Mouse (Mus musculus) heart, postnatal 0 days (tissue): ENCODE data around the gene Gak. TPM values are rescaled to one million over a fixed set of nuclear protein-coding genes. Genes with fewer than 3 reads are reported as not detected.

Experiments used
- ATAC-seq: fragments of 200-750 bp; cut with Nextera tagmentation; 2 replicates; pipeline ENCODE4 v1.8.0; 2017; ENCODE audit warnings: low read depth, moderate number of reproducible peaks, moderate library complexity; ENCODE audit not compliant: insufficient read depth
- DNase-seq: peaks from one replicate; pipeline ENCODE4 v3.0.0-alpha.2; 2016; ENCODE audit warnings: low spot score
- H3K27ac ChIP-seq: fragments of 300-500 bp; sonication (generic); 2 replicates; pipeline ENCODE4 v1.5.1; 2014; ENCODE audit warnings: low read depth, mild to moderate bottlenecking
- H3K27me3 ChIP-seq: fragments of 300-500 bp; sonication (generic); 2 replicates; pipeline ENCODE4 v1.6.1; 2014; ENCODE audit warnings: low read length, mixed read lengths; ENCODE audit not compliant: control insufficient read depth, insufficient read depth
- H3K36me3 ChIP-seq: fragments of 300-500 bp; sonication (generic); replicated peaks from 2 replicates; pipeline ENCODE4 v1.6.1; 2014; ENCODE audit warnings: low read length, mixed read lengths; ENCODE audit not compliant: control insufficient read depth, insufficient read depth
- H3K4me1 ChIP-seq: fragments of 300-500 bp; sonication (generic); 2 replicates; pipeline ENCODE4 v1.6.1; 2014; ENCODE audit warnings: antibody characterized with exemption; ENCODE audit not compliant: control insufficient read depth, insufficient read depth
- H3K4me2 ChIP-seq: fragments of 300-500 bp; sonication (generic); 2 replicates; pipeline ENCODE4 v1.6.1; 2014; ENCODE audit warnings: low read depth, mild to moderate bottlenecking, low read length, moderate library complexity
- H3K4me3 ChIP-seq: fragments of 300-500 bp; sonication (generic); 2 replicates; pipeline ENCODE4 v1.5.1; 2014; ENCODE audit warnings: low read depth, low read length
- H3K9ac ChIP-seq: fragments of 300-500 bp; sonication (generic); replicated peaks from 2 replicates; pipeline ENCODE4 v1.6.1; 2014; ENCODE audit warnings: low read depth, low read length, mixed read lengths
- H3K9me3 ChIP-seq: fragments of 300-500 bp; sonication (generic); replicated peaks from 2 replicates; pipeline ENCODE4 v1.6.1; 2016; ENCODE audit warnings: low read length; ENCODE audit not compliant: control insufficient read depth
- CTCF ChIP-seq: IDR thresholded peaks from 2 replicates; pipeline ENCODE4 v1.5.1; 2016; ENCODE audit warnings: antibody characterized with exemption, control low read depth, low read depth
- EP300 ChIP-seq: IDR thresholded peaks from 2 replicates; pipeline ENCODE4 v1.6.1; 2016; ENCODE audit warnings: antibody characterized with exemption, low read depth
- WGBS: fragments of 180-500 bp; shearing (Covaris S2); extraction: QIAGEN DNeasy Blood & Tissue Kit; methylation state at CpG from one replicate; pipeline ENCODE4 v1.1.7; 2014; 5-methylcytosine and 5-hydroxymethylcytosine counted together
- polyA plus RNA-seq: library from polyadenylated mRNA; unstranded; fragments of >200 nt; fragmentation: Nextera tagmentation; extraction: Ambion mirVana; gene quantifications from 2 replicates; pipeline ENCODE4 v1.2.1, GENCODE M21; 2015
- total RNA-seq: library from RNA; depleted of rRNA; stranded (reverse); fragments of >200 nt; gene quantifications from 2 replicates; pipeline ENCODE4 v1.2.3, GENCODE M21; 2014; ENCODE audit warnings: low replicate concordance

Gene Gak
- total and polyA plus RNA-seq, 2 experiments from 2014 or later: 15.0 to 29.4 TPM

- 4% methylated on average over 43 of the region's 43 CpGs for WGBS
- 0 out of 2 replicates have a peak, but pooled peaks cover 2% of the 10 kb centered on the region for H3K27me3 ChIP-seq
- H3K4me2 ChIP-seq: peak within 1 kb of the TSS; percentile 69
- peaks cover 10% of the 10 kb centered on the region; the same call in 1 of the 2 replicates for H3K36me3 ChIP-seq
- DNase-seq (peak; percentile 86), ATAC-seq (peak; percentile 89)
- peak within 1 kb of the TSS; percentile 69 for H3K9ac ChIP-seq
- TF ChIP-seq CTCF: peak; percentile 62
- TF ChIP-seq EP300: peak; percentile 76; the same call in 1 of the 2 replicates
- H3K4me1 ChIP-seq: peaks cover 19% of the 10 kb centered on the region; the same call in 1 of the 2 replicates
- peak within 1 kb of the TSS; percentile 91 for H3K27ac ChIP-seq
- H3K9me3 ChIP-seq: no peaks in the 10 kb centered on the region
- H3K4me3 ChIP-seq: peak within 1 kb of the TSS; percentile 55
Observed at GRCm38 (mm10) chr5:108668977-108669936, 39.7 kb upstream of the Gak start, which contains the start of gene Dgkq. TSS of gene Dgkq (minus strand) at chr5:108669672.

- ATAC-seq: no peak
- TF ChIP-seq CTCF (no peak), EP300 (no peak)
- H3K27me3 ChIP-seq: 0 out of 2 replicates have a peak, but pooled peaks cover 2% of the 10 kb centered on the region
- no peaks in the 10 kb centered on the region for H3K9me3 ChIP-seq
- peak overlapping the region; percentile 69 for H3K4me2 ChIP-seq
- H3K9ac ChIP-seq: peak overlapping the region; percentile 69; the same call in 1 of the 2 replicates
- peaks cover 10% of the 10 kb centered on the region; the same call in 1 of the 2 replicates for H3K36me3 ChIP-seq
- peak overlapping the region; percentile 91 for H3K27ac ChIP-seq
- H3K4me3 ChIP-seq: peak overlapping the region; percentile 55
- peaks cover 19% of the 10 kb centered on the region; the same call in 1 of the 2 replicates for H3K4me1 ChIP-seq
- peak; percentile 10 for DNase-seq
- 7% methylated on average over 3 of the region's 3 CpGs for WGBS
Observed at GRCm38 (mm10) chr5:108668387-108668932, 38.9 kb upstream of the Gak start.

GRCm38 (mm10) chr5:108667370-108667769, 37.8 kb upstream of the Gak start:
- Histone ChIP-seq H3K9ac (no peak overlapping the region), H3K36me3 (peaks cover under 1% of the 10 kb centered on the region; the same call in 1 of the 2 replicates), H3K4me2 (no peak overlapping the region), H3K4me1 (peaks cover 19% of the 10 kb centered on the region; the same call in 1 of the 2 replicates), H3K9me3 (no peaks in the 10 kb centered on the region), H3K27me3 (0 out of 2 replicates have a peak, but pooled peaks cover 5% of the 10 kb centered on the region), H3K4me3 (no peak overlapping the region), H3K27ac (no peak overlapping the region)
- no peak for ATAC-seq
- 73% methylated on average over 2 of the region's 2 CpGs for WGBS
- TF ChIP-seq CTCF: no peak
- no peak for TF ChIP-seq EP300
- no peak for DNase-seq

GRCm38 (mm10) chr5:108665066-108665465, 35.5 kb upstream of the Gak start:
- Histone ChIP-seq H3K4me1 (peaks cover 16% of the 10 kb centered on the region; the same call in 1 of the 2 replicates), H3K27me3 (0 out of 2 replicates have a peak, but pooled peaks cover 5% of the 10 kb centered on the region), H3K9ac (no peak overlapping the region), H3K36me3 (no peaks in the 10 kb centered on the region), H3K9me3 (no peaks in the 10 kb centered on the region), H3K27ac (no peak overlapping the region), H3K4me3 (no peak overlapping the region), H3K4me2 (no peak overlapping the region)
- ATAC-seq (no peak), DNase-seq (no peak)
- 38% methylated on average over 3 of the region's 3 CpGs for WGBS
- TF ChIP-seq CTCF (no peak), EP300 (no peak)

- WGBS: 77% methylated on average over 4 of the region's 4 CpGs
- ATAC-seq (no peak), DNase-seq (no peak)
- Histone ChIP-seq H3K4me3 (no peak overlapping the region), H3K27me3 (0 out of 2 replicates have a peak, but pooled peaks cover 5% of the 10 kb centered on the region), H3K9me3 (no peaks in the 10 kb centered on the region), H3K9ac (no peak overlapping the region), H3K4me1 (peaks cover 6% of the 10 kb centered on the region; the same call in 1 of the 2 replicates), H3K27ac (no peak overlapping the region), H3K4me2 (no peak overlapping the region), H3K36me3 (0 out of 2 replicates have a peak, but pooled peaks cover 4% of the 10 kb centered on the region)
- TF ChIP-seq EP300 (no peak), CTCF (no peak)
Observed at GRCm38 (mm10) chr5:108662772-108663171, 33.2 kb upstream of the Gak start.
